Mouse (Mus musculus): ENCODE results near the gene Thumpd3.
A peak's percentile ranks its signal among the peaks of the same experiment; 100 is the strongest.

The Thumpd3 gene

DNA sequence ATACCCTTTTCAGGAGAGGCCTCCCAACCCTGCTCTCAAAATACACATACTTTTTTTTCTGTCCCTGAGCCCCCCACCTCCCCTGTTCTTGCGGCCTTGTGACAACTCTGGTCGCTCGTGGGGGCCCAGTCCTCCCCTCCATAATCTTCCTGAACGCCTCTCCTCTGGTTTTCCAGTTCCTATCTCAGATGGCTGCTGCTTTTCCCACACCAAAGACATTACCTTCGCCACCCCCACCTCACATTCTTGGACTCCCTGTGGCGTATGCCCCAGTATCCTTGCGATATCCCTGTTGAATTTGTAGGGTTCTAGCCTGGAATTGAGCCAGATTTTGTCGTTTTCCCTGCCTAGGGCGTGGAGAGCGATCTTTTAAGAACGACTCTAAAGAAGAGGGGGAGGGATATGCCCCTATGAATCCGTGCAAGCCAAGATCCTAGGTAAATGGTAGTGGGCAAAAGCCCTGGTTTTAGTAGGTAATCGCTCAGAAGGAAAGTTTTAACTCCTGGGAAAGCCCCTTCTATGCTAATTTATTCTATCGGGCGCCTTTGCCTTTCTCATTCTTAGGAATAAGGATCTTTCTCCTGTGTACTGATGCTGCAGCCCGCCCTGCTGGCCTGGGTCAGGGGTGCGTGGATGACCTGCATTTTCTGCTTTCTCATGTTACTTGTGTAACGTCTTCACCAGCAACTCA lies 32.2 kb downstream of the Thumpd3 start:
- DNase-seq (ENCODE audit: low read depth, low spot score): peak; percentile 69

DNA sequence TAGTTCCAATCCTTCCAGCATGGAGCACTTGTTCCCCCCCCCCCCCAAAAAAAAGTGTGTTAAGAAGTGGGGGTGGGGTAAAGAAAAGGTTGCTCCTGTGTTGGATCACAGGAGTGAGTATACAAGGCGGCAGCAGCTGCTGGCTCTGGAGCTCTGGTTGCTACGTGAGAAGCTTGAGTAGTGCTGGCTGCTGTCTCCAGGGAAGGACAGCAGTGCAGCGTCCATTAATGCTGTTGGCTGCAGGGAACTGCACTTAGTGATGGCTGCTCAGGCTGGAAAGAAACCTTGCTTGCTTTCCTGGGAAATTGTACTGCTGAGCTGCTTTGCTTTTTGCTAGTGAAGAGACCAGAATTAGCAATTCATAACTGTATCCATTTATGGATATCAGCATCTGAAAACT lies 33.5 kb downstream of the Thumpd3 start:
- DNase-seq (ENCODE audit: low read depth, low spot score): peak; percentile 38

DNA sequence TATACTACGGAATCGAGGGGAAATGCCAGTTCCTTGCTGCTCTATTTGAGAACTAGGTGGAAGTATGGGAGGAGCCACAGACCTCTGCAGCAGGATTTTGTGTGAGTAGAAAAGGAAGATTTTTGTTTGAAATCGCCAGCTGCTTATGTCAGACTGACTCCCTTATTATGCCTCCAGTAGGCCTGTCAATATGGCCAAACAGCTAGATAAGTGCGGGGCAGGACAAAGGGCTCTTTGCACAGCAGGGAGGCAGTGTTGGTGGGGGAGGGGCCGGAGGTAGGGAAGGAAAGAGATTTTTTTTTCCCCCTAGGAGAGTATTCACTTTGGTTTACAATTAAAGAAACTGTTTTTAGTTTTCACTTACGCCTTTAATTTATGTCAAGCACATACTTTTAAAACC lies 36.2 kb downstream of the Thumpd3 start:
- DNase-seq (ENCODE audit: low read depth, low spot score): peak; percentile 62

DNA sequence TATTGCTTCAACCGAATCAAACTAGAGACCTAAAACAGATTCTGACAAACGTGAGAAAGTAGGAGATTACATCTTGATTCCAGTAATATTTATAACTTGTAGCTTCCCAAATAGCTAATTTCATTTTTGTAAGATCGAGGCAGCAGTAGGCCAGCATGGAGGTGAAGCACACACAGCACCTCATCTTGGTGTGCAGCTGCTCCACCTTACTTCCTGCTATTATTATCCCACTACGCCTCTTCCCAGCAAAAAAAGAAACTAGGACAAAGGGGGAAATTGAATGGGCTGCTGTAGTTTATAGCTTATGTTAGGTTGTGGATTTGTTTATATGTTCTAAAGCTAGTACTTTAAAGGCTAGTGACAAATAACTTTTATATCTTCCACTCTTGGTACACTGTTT lies 38.6 kb downstream of the Thumpd3 start:
- no peak for DNase-seq (ENCODE audit: low read depth, low spot score)

DNA sequence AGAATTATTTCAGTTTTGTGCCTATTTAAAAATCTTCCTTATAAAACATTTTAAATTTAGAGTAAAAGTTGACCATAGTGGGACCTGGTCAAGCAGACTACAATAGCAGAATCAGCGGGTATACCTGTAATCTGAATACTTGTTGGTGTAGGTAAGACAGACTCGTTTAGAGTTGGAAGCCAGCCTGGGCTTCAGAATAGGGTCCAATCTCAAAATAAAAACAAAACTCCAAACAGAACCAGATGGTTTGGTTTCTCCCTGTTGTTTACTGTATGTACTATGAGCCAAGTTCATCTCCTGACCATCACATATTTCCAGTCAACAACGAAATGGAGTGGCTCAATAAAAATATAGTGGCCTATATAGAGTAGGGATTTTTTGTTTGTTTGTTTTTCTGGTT lies 47.2 kb downstream of the Thumpd3 start:
- DNase-seq (ENCODE audit: low read depth, low spot score): no peak

DNA sequence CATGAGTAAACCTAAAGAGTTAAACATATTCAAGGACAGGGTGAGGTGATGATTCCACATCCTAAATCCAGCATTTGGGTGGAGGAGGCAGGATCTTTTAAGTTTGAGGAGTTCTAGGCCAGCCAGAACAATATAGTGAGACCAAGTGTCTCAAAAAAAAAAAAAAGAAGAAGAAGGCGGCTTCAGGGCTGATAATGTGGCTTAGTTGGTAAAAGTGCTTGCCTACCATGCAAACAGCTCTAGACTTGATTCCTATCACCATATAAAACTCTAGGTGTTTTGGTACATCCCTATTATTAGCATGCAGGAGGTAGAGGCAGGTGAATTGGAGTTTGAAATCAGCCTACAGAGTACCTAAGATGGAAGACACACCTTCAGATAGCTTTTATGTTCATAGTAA lies 49.5 kb downstream of the Thumpd3 start:
- DNase-seq (ENCODE audit: low read depth, low spot score): no peak

DNA sequence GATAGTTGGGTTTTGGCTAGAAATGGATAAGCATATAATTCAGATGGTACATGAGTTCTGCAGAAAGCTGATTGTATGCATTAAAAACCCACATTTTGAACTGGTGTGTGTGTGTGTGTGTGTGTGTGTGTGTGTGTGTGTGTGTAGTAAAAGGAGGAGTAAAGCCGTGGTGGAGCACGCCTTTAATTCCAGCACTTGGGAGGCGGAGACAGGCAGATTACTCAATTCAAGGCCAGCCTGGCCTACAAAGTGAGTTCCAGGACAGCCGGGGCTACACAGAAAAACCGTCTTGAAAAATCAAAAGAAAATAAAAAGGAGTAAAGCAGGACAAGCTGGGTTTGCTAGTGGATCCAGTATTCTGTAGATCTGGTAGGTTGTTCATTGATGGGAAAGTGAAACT lies 51.6 kb downstream of the Thumpd3 start:
- peak; percentile 56 for DNase-seq (ENCODE audit: low read depth, low spot score)

DNA sequence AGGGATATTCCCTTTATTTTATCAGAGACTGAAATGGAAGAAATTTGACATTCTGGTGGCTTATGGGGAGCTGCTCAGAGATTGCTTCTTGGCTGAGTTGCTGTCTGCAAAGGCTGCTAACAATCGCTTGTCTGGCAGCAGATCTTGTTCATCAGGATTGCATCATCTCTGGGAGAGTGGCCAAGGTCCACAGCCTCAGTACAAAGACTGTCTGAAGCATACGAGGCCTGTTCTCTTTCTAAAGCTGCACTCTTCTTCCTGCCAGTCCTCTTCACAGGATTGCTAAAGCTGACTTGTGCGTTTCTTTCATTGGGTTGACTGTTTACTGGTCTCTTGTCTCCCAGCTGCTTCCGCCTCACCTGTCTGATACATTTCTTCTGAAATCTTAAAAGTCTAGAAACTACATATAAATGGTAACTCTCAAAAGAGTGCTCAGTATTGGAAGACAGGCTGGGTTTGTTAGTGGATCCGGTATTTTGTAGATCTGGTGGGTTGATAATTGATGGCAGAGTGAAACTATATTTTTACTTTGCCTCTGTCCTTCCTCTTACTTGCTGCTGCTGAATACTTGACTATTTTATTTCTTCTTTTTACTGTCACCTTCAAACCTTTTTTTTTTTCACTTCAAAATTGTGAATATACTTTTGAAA lies 53.7 kb downstream of the Thumpd3 start:
- no peak for DNase-seq (ENCODE audit: low read depth, low spot score)

DNA sequence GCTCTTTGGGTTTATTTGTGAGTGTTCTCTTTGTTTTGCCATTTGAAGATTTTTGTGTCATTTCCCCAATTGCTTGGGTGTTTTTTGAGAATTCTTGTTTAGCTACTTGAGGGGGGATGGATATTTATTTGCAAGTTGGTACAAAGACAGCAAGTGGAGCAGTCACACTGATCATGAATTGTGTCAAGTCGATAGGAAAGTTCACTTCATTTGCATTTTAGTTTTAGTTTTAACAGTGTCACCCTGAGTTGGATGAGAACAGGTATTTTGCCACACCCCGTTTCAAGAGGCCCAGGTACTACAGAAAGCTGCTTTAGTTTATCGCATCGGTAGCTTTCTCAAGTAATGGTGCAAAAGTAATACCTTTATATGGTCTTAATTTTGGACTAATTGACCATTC lies 56.5 kb downstream of the Thumpd3 start:
- no peak for DNase-seq (ENCODE audit: low read depth, low spot score)

DNA sequence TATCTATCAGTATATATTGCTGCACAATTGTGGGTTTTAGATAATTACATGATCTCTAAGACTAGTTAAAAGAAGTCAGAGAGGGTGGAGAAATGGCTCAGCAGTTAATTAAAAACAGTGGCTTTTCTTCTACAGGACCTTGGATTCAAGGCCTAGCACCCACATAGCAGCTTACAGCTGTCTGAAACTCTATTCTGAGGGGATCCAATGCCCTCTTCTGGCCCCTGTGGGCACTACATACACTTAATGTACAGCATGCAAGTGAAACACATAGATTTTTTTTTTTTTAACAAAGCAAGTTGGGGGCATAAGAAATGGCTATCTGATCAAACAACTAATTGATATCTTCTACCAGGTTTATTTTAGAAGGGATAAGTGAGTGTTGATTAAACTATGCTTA lies 57.7 kb downstream of the Thumpd3 start:
- peak; percentile 77 for DNase-seq (ENCODE audit: low read depth, low spot score)

DNA sequence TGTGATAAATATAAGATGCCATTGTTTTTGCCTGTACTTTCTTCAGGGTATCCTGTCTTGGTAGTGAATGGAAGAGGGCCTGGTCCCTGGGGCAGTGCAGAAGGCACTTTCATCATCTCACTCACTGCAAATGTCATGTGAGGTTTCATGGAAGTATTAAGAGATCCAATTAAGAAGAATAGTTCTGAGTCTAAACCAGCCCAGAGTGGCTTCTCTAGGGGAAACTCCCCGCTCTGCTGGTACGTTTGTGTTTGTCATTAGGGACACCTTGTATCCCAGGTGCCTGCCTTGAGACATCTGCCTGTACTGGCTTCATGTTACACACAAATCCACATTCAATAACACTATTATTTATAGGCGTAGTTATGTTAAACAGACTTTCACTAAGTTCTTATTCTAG lies 63.4 kb downstream of the Thumpd3 start:
- DNase-seq (ENCODE audit: low read depth, low spot score): no peak

DNA sequence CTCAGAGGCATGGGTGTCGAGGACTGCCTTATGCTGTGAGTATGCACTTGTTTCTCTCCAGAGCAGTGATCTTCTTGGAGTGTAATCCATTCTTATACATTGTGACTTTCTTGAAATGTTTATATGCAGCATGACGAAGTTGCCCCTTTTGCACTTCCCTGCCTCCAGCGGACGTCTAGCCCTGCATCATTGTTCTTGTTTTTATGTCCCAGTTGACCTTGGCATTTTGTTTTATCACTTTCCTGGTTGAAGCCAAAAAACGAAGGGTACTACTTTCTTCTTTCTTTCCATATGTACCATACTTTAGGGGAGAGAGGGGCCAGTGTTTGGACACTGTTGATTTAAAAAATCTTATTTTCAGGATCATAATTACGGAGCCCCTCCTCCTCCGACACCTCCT lies 63.9 kb downstream of the Thumpd3 start:
- DNase-seq (ENCODE audit: low read depth, low spot score): no peak

Data from R1 (cell line).